Mouse (Mus musculus) forebrain, embryonic 11.5 days (tissue): Measurements from ENCODE around the gene Irx6. TPM values are rescaled to one million over a fixed set of nuclear protein-coding genes. Genes with fewer than 3 reads are reported as not detected.

ENCODE experiments used
- ATAC-seq: fragments of 200-750 bp; cut with Nextera tagmentation; replicated peaks from 2 replicates; pipeline ENCODE4 v1.8.0; 2017; ENCODE audit warnings: moderate TSS enrichment; ENCODE audit not compliant: low FRiP score
- DNase-seq: peaks from one replicate; pipeline ENCODE4 v3.0.0-alpha.2; 2017; ENCODE audit warnings: low spot score
- H3K27ac ChIP-seq: fragments of 300-500 bp; sonication (generic); 2 replicates; pipeline ENCODE4 v1.5.1; 2014; ENCODE audit warnings: low read depth, low read length
- H3K27me3 ChIP-seq: fragments of 300-500 bp; sonication (generic); 2 replicates; pipeline ENCODE4 v1.6.1; 2014; ENCODE audit warnings: mild to moderate bottlenecking, low read length, mixed read lengths; ENCODE audit not compliant: control insufficient read depth, insufficient read depth
- H3K36me3 ChIP-seq: fragments of 300-500 bp; sonication (generic); 2 replicates; pipeline ENCODE4 v1.6.1; 2014; ENCODE audit warnings: mild to moderate bottlenecking, low read length, moderate library complexity, mixed read lengths; ENCODE audit not compliant: control insufficient read depth, insufficient read depth
- H3K4me1 ChIP-seq: fragments of 300-500 bp; sonication (generic); replicated peaks from 2 replicates; pipeline ENCODE4 v1.6.1; 2014; ENCODE audit warnings: low read length, mixed read lengths; ENCODE audit not compliant: control insufficient read depth, insufficient read depth
- H3K4me2 ChIP-seq: fragments of 300-500 bp; sonication (generic); 2 replicates; pipeline ENCODE4 v1.6.1; 2014; ENCODE audit warnings: low read depth, mild to moderate bottlenecking, low read length, moderate library complexity, mixed read lengths; ENCODE audit not compliant: severe bottlenecking
- H3K4me3 ChIP-seq: fragments of 300-500 bp; sonication (generic); 2 replicates; pipeline ENCODE4 v1.5.1; 2014; ENCODE audit warnings: low read depth, low read length
- H3K9ac ChIP-seq: fragments of 300-500 bp; sonication (generic); 2 replicates; pipeline ENCODE4 v1.6.1; 2014; ENCODE audit warnings: low read length
- H3K9me3 ChIP-seq: fragments of 300-500 bp; sonication (generic); 2 replicates; pipeline ENCODE4 v1.6.1; 2016; ENCODE audit warnings: low read length, mixed read lengths; ENCODE audit not compliant: control insufficient read depth
- WGBS: fragments of 180-500 bp; shearing (Covaris S2); extraction: QIAGEN DNeasy Blood & Tissue Kit; methylation state at CpG from one replicate; pipeline ENCODE4 v1.1.7; 2014; 5-methylcytosine and 5-hydroxymethylcytosine counted together
- polyA plus RNA-seq: library from polyadenylated mRNA; unstranded; fragments of >200 nt; fragmentation: Nextera tagmentation; extraction: Ambion mirVana; gene quantifications from 2 replicates; pipeline ENCODE4 v1.2.1, GENCODE M21; 2014

The Irx6 gene
- polyA plus RNA-seq, 1 experiment from 2014 or later: 0.15 TPM

GRCm38 (mm10) chr8:92706311-92706710 lies 32.2 kb downstream of the Irx6 start:
- no peaks in the 10 kb centered on the region for H3K27me3 ChIP-seq
- 74% methylated on average over 2 of the region's 2 CpGs for WGBS
- ATAC-seq: no peak
- no peak overlapping the region for H3K4me2 ChIP-seq
- no peak overlapping the region for H3K27ac ChIP-seq
- H3K9ac ChIP-seq: no peak overlapping the region
- DNase-seq: no peak
- H3K4me1 ChIP-seq: no peaks in the 10 kb centered on the region
- H3K4me3 ChIP-seq: no peak overlapping the region
- H3K9me3 ChIP-seq: no peaks in the 10 kb centered on the region
- H3K36me3 ChIP-seq: no peaks in the 10 kb centered on the region

- Histone ChIP-seq H3K9ac (no peak overlapping the region), H3K4me2 (no peak overlapping the region), H3K27ac (no peak overlapping the region), H3K9me3 (no peaks in the 10 kb centered on the region), H3K4me3 (no peak overlapping the region), H3K4me1 (no peaks in the 10 kb centered on the region), H3K27me3 (no peaks in the 10 kb centered on the region), H3K36me3 (no peaks in the 10 kb centered on the region)
- ATAC-seq (no peak), DNase-seq (no peak)
- WGBS: 100% methylated on average over 1 of the region's 1 CpGs
Observed at GRCm38 (mm10) chr8:92713286-92713685, 39.2 kb downstream of the Irx6 start.

GRCm38 (mm10) chr8:92717418-92717817 lies 43.3 kb downstream of the Irx6 start:
- Histone ChIP-seq H3K27ac (no peak overlapping the region), H3K4me2 (no peak overlapping the region), H3K4me1 (peaks cover 7% of the 10 kb centered on the region; the same call in 1 of the 2 replicates), H3K4me3 (no peak overlapping the region), H3K9ac (no peak overlapping the region), H3K36me3 (no peaks in the 10 kb centered on the region), H3K27me3 (no peaks in the 10 kb centered on the region), H3K9me3 (no peaks in the 10 kb centered on the region)
- WGBS: 79% methylated on average over 4 of the region's 4 CpGs
- ATAC-seq (no peak), DNase-seq (no peak)

- Histone ChIP-seq H3K9me3 (no peaks in the 10 kb centered on the region), H3K36me3 (no peaks in the 10 kb centered on the region), H3K27ac (no peak overlapping the region), H3K4me1 (peaks cover 11% of the 10 kb centered on the region; the same call in 1 of the 2 replicates), H3K4me3 (no peak overlapping the region), H3K27me3 (no peaks in the 10 kb centered on the region), H3K4me2 (no peak overlapping the region), H3K9ac (no peak overlapping the region)
- 84% methylated on average over 5 of the region's 5 CpGs for WGBS
- DNase-seq (no peak), ATAC-seq (no peak)
Observed at GRCm38 (mm10) chr8:92718057-92718456, 44.0 kb downstream of the Irx6 start.

GRCm38 (mm10) chr8:92721266-92721935 lies 47.3 kb downstream of the Irx6 start:
- ATAC-seq: peak; percentile 64

GRCm38 (mm10) chr8:92721936-92722321 lies 47.8 kb downstream of the Irx6 start:
- H3K4me3 ChIP-seq: no peak overlapping the region
- no peak for ATAC-seq
- no peak overlapping the region; the same call in 1 of the 2 replicates for H3K9ac ChIP-seq
- no peak overlapping the region for H3K4me2 ChIP-seq
- 58% methylated on average over 8 of the region's 8 CpGs for WGBS
- H3K9me3 ChIP-seq: no peaks in the 10 kb centered on the region
- H3K27ac ChIP-seq: no peak overlapping the region
- no peak for DNase-seq
- peaks cover 18% of the 10 kb centered on the region for H3K4me1 ChIP-seq
- no peaks in the 10 kb centered on the region for H3K27me3 ChIP-seq
- H3K36me3 ChIP-seq: no peaks in the 10 kb centered on the region

More at GRCm38 (mm10) chr8:92721266-92721935, 47.3 kb downstream of the Irx6 start:
- peak; percentile 80 for DNase-seq
- H3K27me3 ChIP-seq: no peaks in the 10 kb centered on the region
- H3K9me3 ChIP-seq: no peaks in the 10 kb centered on the region
- no peak overlapping the region for H3K4me3 ChIP-seq
- H3K4me1 ChIP-seq: peaks cover 18% of the 10 kb centered on the region
- H3K9ac ChIP-seq: no peak overlapping the region
- H3K27ac ChIP-seq: no peak overlapping the region
- H3K36me3 ChIP-seq: no peaks in the 10 kb centered on the region
- WGBS: 46% methylated on average over 12 of the region's 12 CpGs
- no peak overlapping the region for H3K4me2 ChIP-seq

- Histone ChIP-seq H3K9ac (no peak overlapping the region), H3K4me2 (no peak overlapping the region), H3K4me1 (peaks cover 18% of the 10 kb centered on the region), H3K36me3 (no peaks in the 10 kb centered on the region), H3K4me3 (no peak overlapping the region), H3K27ac (no peak overlapping the region), H3K9me3 (no peaks in the 10 kb centered on the region), H3K27me3 (no peaks in the 10 kb centered on the region)
- ATAC-seq (no peak), DNase-seq (no peak)
- WGBS: 57% methylated on average over 6 of the region's 6 CpGs
Observed at GRCm38 (mm10) chr8:92723320-92723719, 49.2 kb downstream of the Irx6 start.

GRCm38 (mm10) chr8:92723947-92724346 lies 49.9 kb downstream of the Irx6 start:
- Histone ChIP-seq H3K27ac (no peak overlapping the region), H3K36me3 (no peaks in the 10 kb centered on the region), H3K4me2 (no peak overlapping the region), H3K9me3 (no peaks in the 10 kb centered on the region), H3K4me3 (no peak overlapping the region), H3K4me1 (peaks cover 18% of the 10 kb centered on the region), H3K9ac (no peak overlapping the region), H3K27me3 (no peaks in the 10 kb centered on the region)
- DNase-seq (no peak), ATAC-seq (no peak; the same call in 1 of the 2 replicates)
- 31% methylated on average over 7 of the region's 7 CpGs for WGBS

GRCm38 (mm10) chr8:92724359-92724758 lies 50.3 kb downstream of the Irx6 start:
- 72% methylated on average over 8 of the region's 8 CpGs for WGBS
- H3K4me2 ChIP-seq: no peak overlapping the region
- no peak for ATAC-seq
- no peaks in the 10 kb centered on the region for H3K27me3 ChIP-seq
- H3K4me3 ChIP-seq: no peak overlapping the region
- no peaks in the 10 kb centered on the region for H3K36me3 ChIP-seq
- no peak overlapping the region for H3K27ac ChIP-seq
- no peak for DNase-seq
- H3K9me3 ChIP-seq: no peaks in the 10 kb centered on the region
- no peak overlapping the region for H3K9ac ChIP-seq
- peaks cover 18% of the 10 kb centered on the region for H3K4me1 ChIP-seq
